In genomic region chr9:62598056-62598455, GRCm38 (mm10) we compare ENCODE assay signal across 12 mouse cellular contexts.
DNase-seq lines count a peak whose midpoint lies in the region; ATAC-seq and TF ChIP-seq lines count a peak whose summit lies in the region.
"Had no signal": no experiment of that assay in that cellular context is flagged by ENCODE, and none has a peak within 500 bp of the region (broad histone marks: within the 10 kb centered on the region; RNA-seq: fewer than 3 reads in every experiment).

No protein-coding gene starts in this region.

- no peak overlapping the region for H3K4me2 ChIP-seq in intestine, embryonic 14.5 days (ENCODE audit: low read length)
- no peak overlapping the region for H3K4me2 ChIP-seq in intestine, embryonic 15.5 days (replicated peaks)

- H3K4me1 ChIP-seq in intestine, embryonic 14.5 days (replicated peaks; ENCODE audit: control insufficient read depth, insufficient read depth, low read length): no peaks in the 10 kb centered on the region
- H3K4me1 ChIP-seq in intestine, embryonic 15.5 days (replicated peaks): no peaks in the 10 kb centered on the region
- H3K4me1 ChIP-seq in thymus, adult 2 months (replicated peaks; ENCODE audit: control insufficient read depth, insufficient read depth, low read length): no peaks in the 10 kb centered on the region

- H3K9ac ChIP-seq in intestine, embryonic 14.5 days (ENCODE audit: low read length): no peak overlapping the region
- no peak overlapping the region for H3K9ac ChIP-seq in intestine, embryonic 15.5 days

- no peak for TF ChIP-seq POLR2A in thymus, adult 2 months (IDR thresholded peaks at IDR 0.05; ENCODE audit: control insufficient read depth, extremely low read depth, insufficient read depth, low read length, poor library complexity)

- no peak for TF ChIP-seq CTCF in thymus, adult 2 months (IDR thresholded peaks at IDR 0.05; ENCODE audit: borderline replicate concordance, control insufficient read depth, extremely low read depth, insufficient read depth, low read length, poor library complexity)

- H3K36me3 ChIP-seq in intestine, embryonic 14.5 days (ENCODE audit: control insufficient read depth, insufficient read depth, low read length): no peaks in the 10 kb centered on the region
- no peaks in the 10 kb centered on the region for H3K36me3 ChIP-seq in intestine, embryonic 15.5 days
- H3K36me3 ChIP-seq in thymus, adult 2 months (ENCODE audit: control insufficient read depth, insufficient read depth, low read length): no peaks in the 10 kb centered on the region

- 76% methylated on average over 7 of the region's 7 CpGs for WGBS in intestine, embryonic 14.5 days
- 70% methylated on average over 7 of the region's 7 CpGs for WGBS in intestine, embryonic 15.5 days
- WGBS in thymus, adult 2 months: 89% methylated on average over 7 of the region's 7 CpGs

- H3K27me3 ChIP-seq in intestine, embryonic 14.5 days (replicated peaks; ENCODE audit: control insufficient read depth, insufficient read depth, low read length): no peaks in the 10 kb centered on the region
- H3K27me3 ChIP-seq in intestine, embryonic 15.5 days (replicated peaks): no peaks in the 10 kb centered on the region
- H3K27me3 ChIP-seq in thymus, adult 2 months (ENCODE audit: control insufficient read depth, insufficient read depth, low read length): no peaks in the 10 kb centered on the region
- H3K27me3 ChIP-seq: Patski had no signal

- no peak overlapping the region for H3K27ac ChIP-seq in intestine, embryonic 14.5 days (ENCODE audit: low read depth)
- no peak overlapping the region for H3K27ac ChIP-seq in intestine, embryonic 15.5 days
- no peak overlapping the region for H3K27ac ChIP-seq in thymus, adult 2 months (ENCODE audit: control insufficient read depth, insufficient read depth, low read length)

- H3K4me3 ChIP-seq in intestine, embryonic 14.5 days (ENCODE audit: low read depth, low read length): no peak overlapping the region
- H3K4me3 ChIP-seq in intestine, embryonic 15.5 days (replicated peaks): no peak overlapping the region
- H3K4me3 ChIP-seq in thymus, adult 2 months (ENCODE audit: control insufficient read depth, insufficient read depth, low read length): no peak overlapping the region

- no peak for ATAC-seq in intestine, embryonic 14.5 days (replicated peaks; ENCODE audit: low FRiP score, low TSS enrichment, low read depth)
- no peak for ATAC-seq in intestine, embryonic 15.5 days
- ATAC-seq: Patski had no signal

- DNase-seq in intestine, embryonic 14.5 days (ENCODE audit: low spot score): peak; percentile 21
- peak; percentile 89 for DNase-seq in brain, adult 2 months (ENCODE audit: low read depth, low spot score)
- DNase-seq in layer of hippocampus, adult 9-11 months: peak; percentile 30
- peak; percentile 43 to 63 for DNase-seq in right cerebral cortex, adult 2 months (ENCODE audit: low spot score in 2 of 2)
- DNase-seq in spleen, postnatal 14 days (ENCODE audit: low spot score in 2 of 2): no peak
- no peak for DNase-seq in thymus, adult 2 months
- DNase-seq: adrenal gland, adult 8-10 months; cerebellum, postnatal 14 days; liver; thymus, postnatal 14 days had no signal

- H3K9me3 ChIP-seq in intestine, embryonic 14.5 days (ENCODE audit: control insufficient read depth, low read length): no peaks in the 10 kb centered on the region
- H3K9me3 ChIP-seq in intestine, embryonic 15.5 days: no peaks in the 10 kb centered on the region

Comparison
In these comparisons a context has a peak if more than half of its experiments do, and no peak if none do; other contexts are left out.
1. DNase-seq: peak in intestine, embryonic 14.5 days (single experiment), brain, adult 2 months (single experiment), layer of hippocampus, adult 9-11 months (single experiment) and right cerebral cortex, adult 2 months (2 of 2); none in spleen, postnatal 14 days (0 of 2) and thymus, adult 2 months (single experiment).